Mouse (Mus musculus) heart, postnatal 36 days (tissue): ENCODE results near the gene Top1. TPM values are rescaled to one million over a fixed set of nuclear protein-coding genes. Genes with fewer than 3 reads are reported as not detected.

ENCODE experiments used
- DNase-seq, 2 experiments: peaks; one replicate each; pipeline ENCODE4 v3.0.0; 2021 to 2022
- intact Hi-C: fragments of 180-260 bp; cut with DNase I; formaldehyde crosslinking; loops from one replicate; pipeline ENCODE4 v1.15.1; 2025
- total RNA-seq, 2 experiments: library from RNA; stranded (reverse); gene quantifications; 2 replicates each; pipeline ENCODE4 v1.2.3; 2021

The Top1 gene
- total RNA-seq, 2 experiments from 2014 or later = 46.9 to 50.5 TPM

DNA sequence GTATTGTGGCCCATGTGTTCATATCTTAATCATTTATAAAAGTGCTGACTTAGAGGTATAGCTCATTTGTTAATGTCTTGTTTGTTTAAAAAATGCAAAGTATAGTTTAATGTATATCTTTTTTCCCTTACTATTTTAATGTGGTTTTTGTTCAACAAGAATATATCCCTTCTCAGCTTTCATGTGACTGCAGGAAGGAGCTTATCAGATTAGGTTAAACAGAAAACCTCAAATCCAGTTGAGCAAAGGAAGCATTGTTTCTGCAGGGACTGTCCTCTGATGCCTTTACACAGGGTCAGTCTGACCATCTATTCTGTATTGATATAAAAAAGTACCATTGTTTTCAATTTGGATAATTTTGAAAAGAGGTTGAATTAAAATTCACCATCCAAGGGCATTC lies 57.1 kb downstream of the Top1 start:
- intact Hi-C loops = loop anchor here (5.0 kb wide), 2 partner anchors 86 to 101 kb away; no protein-coding TSS in a partner anchor

DNA sequence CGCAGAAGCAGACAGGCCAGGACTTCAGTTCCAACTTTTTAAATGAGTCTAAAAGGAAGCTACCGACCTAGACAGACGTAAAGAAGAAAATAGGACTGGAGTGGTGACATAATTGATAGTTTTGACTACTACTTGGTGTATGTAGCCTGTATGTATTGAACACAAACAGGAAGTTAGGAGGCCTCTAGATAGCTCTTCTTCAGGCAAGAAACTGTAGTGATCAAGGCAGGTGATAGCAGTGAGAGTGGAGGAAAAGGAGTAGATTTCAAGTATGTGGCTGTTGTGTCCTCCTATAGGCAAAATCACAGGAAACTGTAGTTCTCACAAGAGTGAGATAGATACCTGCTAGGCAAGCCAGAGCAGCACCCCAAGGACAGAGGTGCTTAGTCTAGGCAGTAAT lies 62.0 kb downstream of the Top1 start:
- intact Hi-C loops = no loop called here
- DNase-seq = no peak

More for the DNA sequence above, 57.1 kb downstream of the Top1 start:
- DNase-seq = no peak

DNA sequence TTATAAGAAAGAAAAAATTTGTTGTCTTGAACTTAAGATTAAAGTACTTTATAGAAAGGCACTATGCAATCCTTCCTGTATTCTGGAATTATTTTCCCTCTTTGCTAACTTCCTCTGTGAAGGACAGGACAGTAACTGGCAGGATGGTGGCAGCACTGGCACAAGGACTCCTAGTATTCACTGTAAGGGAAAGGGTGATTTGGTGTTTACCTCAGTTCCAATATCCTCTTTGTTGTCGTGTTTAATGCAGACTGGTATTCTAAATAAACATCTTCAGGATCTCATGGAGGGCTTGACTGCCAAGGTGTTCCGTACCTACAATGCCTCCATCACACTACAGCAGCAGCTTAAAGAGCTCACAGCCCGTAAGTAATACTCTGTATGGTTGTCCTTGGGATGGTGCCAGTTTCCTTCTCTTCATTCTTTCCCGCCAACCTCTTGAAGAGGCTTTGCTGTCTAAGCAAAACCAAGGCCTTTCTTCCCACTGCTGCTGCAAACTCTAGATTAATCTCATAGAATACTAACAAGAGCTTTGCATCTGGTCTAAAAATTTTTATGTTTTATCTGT lies 69.9 kb downstream of the Top1 start:
- no peak for DNase-seq
- intact Hi-C loops = loop anchor here (5.0 kb wide), 2 partner anchors 103 to 118 kb away; no protein-coding TSS in a partner anchor

DNA sequence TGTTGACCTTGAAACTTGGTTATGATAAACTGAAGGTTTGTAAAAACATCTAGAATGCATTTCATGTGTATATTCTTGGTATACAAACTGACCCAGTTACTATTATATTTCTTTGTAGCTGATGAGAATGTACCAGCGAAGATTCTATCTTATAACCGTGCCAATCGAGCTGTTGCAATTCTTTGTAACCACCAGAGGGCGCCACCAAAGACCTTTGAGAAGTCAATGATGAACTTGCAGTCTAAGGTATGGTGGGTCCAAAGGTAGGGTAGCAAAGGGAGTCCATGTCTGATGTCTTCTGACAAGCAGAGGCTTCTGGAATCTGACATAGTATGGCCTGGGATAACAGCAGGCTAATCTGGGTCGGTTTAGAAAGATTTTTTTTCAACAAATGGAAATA lies 71.6 kb downstream of the Top1 start:
- peak; percentile 52 to 61 for DNase-seq
- intact Hi-C loops = loop anchor here (5.0 kb wide), 2 partner anchors 105 to 120 kb away; no protein-coding TSS in a partner anchor

DNA sequence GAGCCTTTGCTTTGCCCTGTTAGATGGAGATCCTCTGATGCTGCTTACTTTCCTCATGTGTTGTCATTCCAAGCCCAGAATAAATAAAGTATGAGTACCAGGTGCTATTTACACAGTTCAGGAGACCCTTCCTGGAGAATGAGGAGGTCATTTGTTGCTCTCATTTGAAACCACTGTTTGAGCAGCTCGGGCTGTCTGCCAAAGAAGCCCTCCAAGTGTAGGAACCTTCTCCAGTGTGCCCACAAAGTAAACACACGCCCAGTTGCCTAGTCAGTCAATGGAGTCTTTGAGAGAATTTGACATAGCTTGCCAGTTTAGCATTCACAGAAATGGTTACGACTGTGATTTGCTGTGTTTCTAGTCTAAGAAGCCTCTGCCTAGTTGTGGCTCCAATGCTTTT lies 73.1 kb downstream of the Top1 start:
- intact Hi-C loops = loop anchor here (5.0 kb wide), 2 partner anchors 107 to 122 kb away; no protein-coding TSS in a partner anchor

DNA sequence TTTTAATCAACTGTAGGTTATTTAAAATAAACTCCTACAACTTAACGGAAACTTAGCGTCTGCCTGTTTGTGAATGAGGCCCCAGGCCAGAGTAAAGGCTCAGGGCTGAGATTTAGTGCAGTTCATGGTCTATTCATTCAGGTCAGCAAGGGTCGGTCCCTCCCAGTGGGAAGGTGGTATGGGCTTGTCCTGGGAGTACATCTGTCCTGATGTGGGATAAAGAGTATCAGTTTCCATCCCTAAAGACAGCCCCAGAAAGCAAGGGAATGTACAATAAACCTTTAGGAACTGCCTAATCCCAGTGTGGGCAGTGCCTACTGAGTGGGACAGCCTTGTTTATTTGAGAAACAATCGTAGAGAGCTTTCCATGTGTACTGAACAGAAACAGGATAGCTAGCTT lies 77.0 kb downstream of the Top1 start:
- DNase-seq = no peak
- intact Hi-C loops = no loop called here

More for the DNA sequence above, 73.1 kb downstream of the Top1 start:
- no peak for DNase-seq

DNA sequence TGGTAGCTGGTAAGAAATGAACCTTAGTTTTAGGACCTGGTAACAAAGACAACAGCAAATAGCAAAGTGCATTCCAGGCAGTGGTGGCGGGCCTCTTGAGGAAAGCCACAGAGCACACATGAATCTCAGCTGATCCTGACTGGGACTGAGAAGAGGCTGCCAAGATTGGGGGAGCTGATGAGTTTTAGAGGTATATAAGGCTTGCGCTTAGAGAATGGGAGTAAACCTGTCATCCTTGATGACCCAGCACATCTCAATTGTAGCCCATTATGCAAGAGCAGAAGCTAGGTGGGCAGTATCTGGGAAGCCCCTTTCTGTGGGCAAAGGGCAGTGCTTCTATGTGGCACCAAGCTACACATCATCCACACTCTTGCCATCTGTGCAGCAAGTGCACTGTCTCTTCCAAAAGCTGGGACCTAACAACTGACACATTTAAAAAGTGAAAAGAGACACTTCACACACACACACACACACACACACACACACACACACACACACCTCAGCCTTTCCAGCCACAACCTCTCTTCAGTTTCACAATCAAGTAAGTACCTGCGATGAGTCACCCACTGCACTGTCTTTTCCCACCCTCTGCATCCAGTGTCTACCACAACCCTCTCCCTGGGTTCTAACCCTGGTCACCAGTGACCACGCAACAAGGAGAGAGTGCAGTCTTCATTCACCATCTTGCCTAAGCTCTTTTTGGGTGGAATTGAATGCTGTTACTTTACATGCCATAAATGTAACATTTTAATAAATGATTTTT lies 78.1 kb downstream of the Top1 start:
- intact Hi-C loops = no loop called here
- no peak for DNase-seq

DNA sequence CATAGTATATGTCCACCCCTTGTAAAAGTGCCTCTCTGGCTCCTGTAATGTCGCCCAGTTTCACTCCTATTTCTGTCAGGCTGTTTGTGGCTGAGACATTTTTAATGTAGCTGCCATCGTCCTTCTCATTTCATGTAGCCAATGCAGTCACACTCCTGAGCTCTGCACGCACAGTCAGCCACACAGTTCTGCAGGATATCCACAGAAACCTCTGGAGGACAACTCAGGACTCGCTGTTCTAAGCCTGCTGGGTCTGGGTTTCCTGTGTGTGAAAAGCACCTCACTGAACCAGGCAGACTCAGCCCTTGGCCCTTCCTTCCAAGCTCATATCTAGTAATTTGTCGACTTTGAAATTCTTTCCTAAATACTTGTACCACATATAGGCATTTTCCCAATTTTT lies 78.8 kb downstream of the Top1 start:
- intact Hi-C loops = no loop called here
- no peak for DNase-seq

DNA sequence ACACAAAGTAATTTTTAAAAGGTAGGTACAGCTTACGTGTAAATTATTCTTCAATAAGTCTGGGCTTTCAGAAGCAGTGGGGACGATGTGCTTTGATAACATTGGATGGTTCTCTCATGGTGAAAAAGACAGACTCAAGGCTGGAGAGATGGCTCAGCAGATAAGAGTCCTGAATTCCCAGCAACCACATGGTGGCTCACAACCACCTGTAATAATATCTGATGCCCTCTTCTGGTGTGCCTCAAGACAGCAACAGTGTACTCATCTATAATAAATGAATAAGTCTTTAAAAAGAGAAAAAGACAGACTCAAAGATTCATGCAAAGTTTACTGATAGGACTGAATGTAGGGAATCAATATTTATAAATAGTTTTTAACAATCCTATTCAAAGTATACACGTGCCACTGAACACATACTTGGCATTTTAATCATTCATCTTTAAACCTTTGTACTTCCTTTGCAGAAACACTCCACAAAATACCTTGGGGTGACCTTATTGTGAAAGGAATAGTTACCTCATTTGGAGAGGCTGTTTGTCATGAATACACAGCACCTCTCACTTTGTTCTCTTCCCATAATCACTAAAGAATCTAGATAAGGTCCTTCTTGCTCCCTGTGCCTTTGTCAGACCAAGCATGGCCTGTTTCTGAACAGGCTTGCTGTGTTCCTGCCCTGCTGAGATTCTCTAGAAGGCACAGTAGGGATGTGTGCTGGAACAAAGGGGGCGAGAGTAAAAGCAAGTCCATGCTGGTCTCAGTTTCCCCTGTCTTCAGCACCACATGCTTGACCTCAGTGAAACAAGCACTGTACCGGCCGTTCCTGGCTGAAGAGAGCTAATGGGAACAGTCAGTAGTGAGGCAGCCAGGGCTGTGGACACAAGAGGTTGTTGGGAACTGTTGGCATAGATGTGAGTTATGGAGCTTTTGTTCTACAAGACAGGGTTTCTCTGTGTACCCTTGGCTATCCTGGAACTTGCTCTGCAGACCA lies 80.5 kb downstream of the Top1 start:
- no peak for DNase-seq
- intact Hi-C loops = no loop called here

DNA sequence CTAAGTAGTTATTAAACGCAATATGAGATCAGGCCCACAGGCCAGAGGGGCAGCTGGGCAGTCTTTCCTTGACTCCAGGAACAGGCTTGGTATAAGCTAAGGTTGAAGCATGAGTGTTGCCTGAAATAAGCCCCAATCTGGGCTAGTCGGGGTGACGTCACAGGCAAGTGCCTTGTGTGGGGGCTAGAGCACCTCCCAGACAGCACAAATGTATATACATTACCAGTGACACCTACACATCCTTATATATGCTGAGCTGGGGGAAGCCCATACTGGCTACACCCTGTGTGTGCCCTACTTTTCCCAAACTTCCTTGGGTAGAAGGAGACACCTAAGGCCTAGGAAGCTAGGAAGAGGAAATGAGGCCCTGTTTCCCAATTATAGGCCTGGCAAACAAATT lies 83.3 kb downstream of the Top1 start:
- no peak for DNase-seq
- intact Hi-C loops = no loop called here

DNA sequence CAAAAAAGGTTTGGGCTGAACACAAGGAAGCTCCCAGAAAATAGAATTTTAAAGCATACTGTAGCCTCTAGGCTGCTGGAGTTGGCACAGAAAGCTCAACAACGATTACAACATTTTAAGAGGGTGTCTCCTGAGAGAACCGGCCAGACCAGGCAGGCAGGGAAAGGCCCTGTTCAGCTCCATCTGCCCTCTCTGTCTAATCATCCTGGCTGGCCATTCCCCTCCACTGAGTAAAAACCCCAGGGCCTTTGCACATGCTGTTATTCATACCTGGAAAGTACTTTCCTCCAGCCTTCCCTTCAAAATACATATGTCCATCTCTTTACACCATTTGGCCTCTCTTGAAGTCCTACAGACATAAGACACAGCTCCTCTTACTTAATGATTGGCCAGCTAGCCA lies 83.7 kb downstream of the Top1 start:
- no peak for DNase-seq
- intact Hi-C loops = no loop called here

DNA sequence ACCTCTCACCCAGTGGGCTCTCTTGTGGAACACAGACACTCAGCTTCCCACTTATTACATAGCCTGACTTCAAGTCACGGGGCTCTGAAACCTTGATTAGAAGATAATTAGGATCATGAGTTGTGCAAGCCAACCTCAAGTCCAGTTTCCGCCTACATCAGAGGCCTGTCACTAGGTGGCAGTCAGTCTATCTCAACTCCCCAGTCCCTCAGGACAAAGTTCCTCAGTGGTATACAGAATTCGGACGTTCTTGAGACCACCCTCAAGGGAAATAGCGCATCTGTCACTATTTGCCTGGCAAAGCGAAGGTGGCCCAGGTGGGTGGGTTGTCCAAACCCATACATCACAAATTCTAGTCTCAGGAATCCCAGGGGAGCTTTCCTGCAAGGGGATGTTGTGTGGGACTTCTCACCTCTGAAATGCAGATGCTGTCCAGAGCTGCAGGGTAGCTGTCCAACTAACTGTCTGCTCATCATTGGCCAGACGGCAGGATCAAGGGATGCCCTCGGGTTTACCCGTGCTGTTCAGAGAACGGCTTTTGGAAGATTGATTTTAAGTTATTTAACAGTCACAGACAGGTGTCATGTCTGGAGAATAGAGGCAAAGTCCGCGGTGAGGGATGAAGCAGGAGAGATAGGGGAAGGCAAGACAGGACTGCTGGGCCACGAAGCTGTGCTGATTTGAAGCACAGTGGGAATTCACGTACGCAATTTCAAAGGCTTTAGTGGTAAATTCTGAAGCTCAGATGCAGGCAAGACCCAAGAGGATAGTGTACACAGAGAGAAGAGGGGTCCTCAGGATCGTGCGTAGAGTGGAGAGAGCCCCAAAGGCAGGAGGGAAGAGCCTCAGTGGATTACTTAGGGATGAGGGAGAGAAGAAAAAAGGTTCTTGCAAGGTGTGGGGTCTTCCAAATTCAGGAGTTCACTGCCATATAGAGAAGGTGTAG lies 84.4 kb downstream of the Top1 start:
- no peak for DNase-seq
- intact Hi-C loops = loop anchor here (2.0 kb wide), 1 partner anchor 63 kb away; no protein-coding TSS in a partner anchor

DNA sequence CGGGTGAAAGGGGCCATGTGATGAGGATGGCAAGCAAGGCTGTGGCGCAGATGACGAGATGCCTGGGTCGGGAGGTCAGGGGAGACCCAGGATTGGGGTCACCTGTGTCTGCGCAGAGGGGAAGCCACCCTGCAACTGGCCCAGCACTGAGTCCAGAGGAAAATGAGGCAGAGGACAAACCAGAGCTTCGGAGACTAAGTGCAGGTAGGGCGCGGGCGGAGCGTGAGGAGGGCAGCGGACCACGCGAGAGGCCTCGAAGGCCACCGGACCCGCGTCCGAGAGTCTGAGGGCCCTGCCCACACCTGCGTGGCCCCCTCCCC lies 85.1 kb downstream of the Top1 start:
- no peak for DNase-seq
- intact Hi-C loops = loop anchor here (2.0 kb wide), 1 partner anchor 62 kb away; no protein-coding TSS in a partner anchor

DNA sequence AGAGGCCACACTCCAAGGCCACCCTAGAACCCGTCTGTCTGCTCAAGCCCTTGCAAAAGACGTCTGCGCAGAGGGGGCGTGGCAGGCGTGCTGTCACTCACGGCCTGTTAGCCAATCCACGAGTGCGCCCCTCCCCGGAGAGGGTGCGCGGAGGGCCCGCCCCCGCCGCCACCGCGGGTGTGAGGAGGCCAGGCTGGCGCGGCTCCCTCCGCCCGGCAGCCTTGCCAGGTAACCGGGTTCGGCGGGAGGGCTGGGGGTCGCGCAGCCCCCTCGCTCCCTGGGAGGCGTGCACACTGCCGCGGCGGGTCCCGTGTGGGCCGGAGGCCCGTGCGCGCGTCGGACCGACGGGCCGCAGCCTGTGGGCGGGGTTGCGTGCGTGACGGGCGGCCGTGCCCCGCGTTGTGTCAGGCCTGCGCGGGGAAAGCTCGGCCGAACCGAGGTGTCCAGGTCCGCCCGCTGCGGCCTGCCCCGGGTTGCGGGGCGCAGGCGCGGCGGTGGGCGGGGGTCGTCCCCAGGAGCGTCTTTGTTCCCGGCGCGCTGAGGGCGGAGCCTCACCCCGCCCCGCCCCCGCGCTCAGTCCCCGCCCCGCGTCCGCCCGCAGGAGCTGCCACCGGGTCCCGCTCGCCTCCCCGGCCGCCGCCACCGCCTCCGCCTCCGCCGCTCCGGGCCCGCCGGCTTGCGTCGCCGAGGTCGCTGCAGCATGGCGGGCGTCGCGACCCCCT lies 85.6 kb downstream of the Top1 start, which contains the start of gene Plcg1:
TSS of gene Plcg1 (plus strand) at position 184 of the 722 bp plus-strand sequence.
- intact Hi-C loops = loop anchor here (2.0 kb wide), 1 partner anchor 62 kb away; no protein-coding TSS in a partner anchor
- DNase-seq = peak; percentile 94 to 95

DNA sequence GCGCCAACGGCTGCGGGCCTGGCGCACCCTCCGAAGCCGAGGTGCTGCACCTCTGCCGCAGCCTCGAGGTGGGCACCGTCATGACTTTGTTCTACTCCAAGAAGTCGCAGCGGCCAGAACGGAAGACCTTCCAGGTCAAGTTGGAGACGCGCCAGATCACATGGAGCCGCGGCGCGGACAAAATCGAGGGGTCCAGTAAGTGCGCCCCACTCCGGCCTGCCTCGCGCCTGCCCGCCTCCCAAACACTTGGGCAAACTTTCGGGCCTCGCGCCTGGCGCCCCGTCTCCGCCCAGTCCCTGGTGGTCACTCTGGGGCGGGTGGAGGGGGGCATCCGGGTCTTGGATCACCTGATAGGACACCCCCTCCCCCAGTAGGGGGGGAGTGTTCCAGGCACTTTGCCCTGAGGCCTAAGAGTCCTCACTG lies 86.2 kb downstream of the Top1 start:
- intact Hi-C loops = loop anchor here (2.0 kb wide), 1 partner anchor 61 kb away; no protein-coding TSS in a partner anchor
- DNase-seq = peak; percentile 75 to 82

DNA sequence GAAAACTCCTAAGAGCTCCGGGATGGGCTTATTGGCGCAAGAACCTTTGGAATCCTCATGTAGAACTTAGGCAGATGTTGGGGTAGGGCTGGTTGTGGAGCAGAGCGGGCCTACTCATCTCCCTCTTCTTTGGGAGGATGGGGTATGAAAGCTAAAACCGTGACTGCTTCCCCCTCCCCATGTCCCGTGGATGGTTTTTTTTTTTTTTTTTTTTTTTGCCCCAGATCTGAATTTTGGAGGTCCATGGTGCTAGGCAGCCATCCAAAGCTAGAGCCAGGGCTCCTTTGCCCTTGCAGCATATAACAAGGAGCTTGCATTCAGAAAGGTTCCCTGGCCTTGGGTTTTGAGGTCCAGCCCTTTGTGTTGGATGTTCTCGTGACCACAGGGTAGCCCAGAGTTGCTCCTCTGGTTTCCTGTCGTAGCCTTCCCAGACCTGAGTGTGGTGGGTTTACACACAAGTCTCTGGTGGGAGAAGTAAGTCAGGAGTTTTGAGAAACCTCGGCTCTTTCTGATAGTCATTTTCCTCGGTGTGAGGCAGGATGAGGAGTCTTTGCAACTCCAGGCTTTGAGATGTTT lies 86.8 kb downstream of the Top1 start:
- intact Hi-C loops = no loop called here
- no peak for DNase-seq

DNA sequence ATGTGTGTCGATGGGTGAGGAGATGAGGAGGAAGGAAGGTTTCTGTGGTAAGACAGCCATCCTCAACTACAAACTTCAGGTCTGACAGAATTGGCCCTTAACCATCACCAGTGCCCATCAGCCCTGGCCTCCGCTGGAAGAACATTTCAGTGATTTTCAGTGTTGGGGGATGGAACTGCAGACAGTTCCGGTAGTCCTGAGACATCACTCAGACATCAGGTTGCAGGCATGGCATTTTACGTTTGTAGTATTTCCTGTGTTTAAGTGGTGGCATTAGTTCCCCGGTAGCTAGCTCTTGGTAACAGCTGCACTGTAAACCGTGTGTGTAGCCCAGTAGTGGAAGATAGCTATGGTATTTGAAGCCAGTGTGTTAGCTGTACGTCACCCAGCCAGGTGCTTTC lies 87.4 kb downstream of the Top1 start:
- no peak for DNase-seq
- intact Hi-C loops = no loop called here

DNA sequence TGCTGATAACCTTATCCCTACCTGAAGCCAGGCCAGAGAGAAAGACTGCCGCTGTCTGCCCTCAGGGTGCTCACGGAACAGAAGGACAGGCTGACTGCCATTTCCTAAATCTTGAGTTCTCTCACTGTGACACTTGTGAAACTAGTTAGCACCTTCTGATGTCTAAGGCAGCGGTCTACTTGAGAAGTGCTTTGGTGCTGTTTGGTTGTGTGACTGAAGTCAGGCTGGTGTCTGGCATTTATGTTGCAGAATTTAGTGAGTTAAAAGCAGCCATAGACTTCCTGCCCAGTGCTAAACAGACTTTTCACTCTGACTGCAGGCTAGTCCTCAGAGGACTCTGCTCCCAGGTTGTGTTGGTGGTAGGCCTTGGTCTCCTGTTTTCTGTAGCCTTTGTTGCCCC lies 88.6 kb downstream of the Top1 start:
- intact Hi-C loops = loop anchor here (2.0 kb wide), 1 partner anchor 26 kb away; no protein-coding TSS in a partner anchor

More for the DNA sequence above, 88.6 kb downstream of the Top1 start:
- DNase-seq = no peak
